Mouse (Mus musculus): ENCODE measurements around the gene Acoxl.

GRCm38 (mm10) chr2:128069025-128069424, 230.3 kb downstream of the Acoxl start:
- TF ChIP-seq CTCF (IDR thresholded peaks at IDR 0.05; ENCODE audit: low read depth, low read length) = no peak
- TF ChIP-seq GATA1 (IDR thresholded peaks at IDR 0.05; ENCODE audit: borderline replicate concordance, low read length) = no peak
- no peak for TF ChIP-seq GATA2 (IDR thresholded peaks at IDR 0.05; ENCODE audit: borderline replicate concordance, low read depth, low read length)
